Mouse (Mus musculus) CH12.LX (cell line): Measurements from ENCODE around the gene Ppm1j.

Source experiments
- BHLHE40 ChIP-seq: IDR thresholded peaks from 2 replicates; pipeline ENCODE4 v1.6.1; 2011; ENCODE audit warnings: mild to moderate bottlenecking, low read depth, low read length, improper control_type of control experiment
- CTCF ChIP-seq, 2 experiments: IDR thresholded peaks in 1 of 2; conservative IDR thresholded peaks in 1 of 2; 2 replicates each; pipeline ENCODE4 v1.5.1; 2011 to 2012; ENCODE audit warnings: low read depth in 2 of 2, low read length in 2 of 2, improper control_type of control experiment in 1 of 2, inconsistent platforms in 1 of 2, mild to moderate bottlenecking in 1 of 2, moderate library complexity in 1 of 2
- ELF1 ChIP-seq: IDR thresholded peaks from 2 replicates; pipeline ENCODE4 v1.6.1; 2014; ENCODE audit warnings: low read depth, mild to moderate bottlenecking, inconsistent platforms, low read length, improper control_type of control experiment
- GABPA ChIP-seq: IDR thresholded peaks from 2 replicates; pipeline ENCODE4 v1.6.1; 2012; ENCODE audit warnings: low read depth, low read length, improper control_type of control experiment, inconsistent platforms; ENCODE audit not compliant: insufficient replicate concordance
- HCFC1 ChIP-seq: IDR thresholded peaks from 2 replicates; pipeline ENCODE4 v1.6.1; 2012; ENCODE audit warnings: low read depth, mild to moderate bottlenecking, inconsistent platforms, low read length, improper control_type of control experiment
- MEF2A ChIP-seq: IDR thresholded peaks from 2 replicates; pipeline ENCODE4 v1.6.1; 2014; ENCODE audit warnings: low read depth, mild to moderate bottlenecking, inconsistent platforms, low read length, improper control_type of control experiment, borderline replicate concordance
- POLR2A ChIP-seq: IDR thresholded peaks from 2 replicates; pipeline ENCODE4 v1.6.1; 2011; ENCODE audit warnings: low read depth, mild to moderate bottlenecking, improper control_type of control experiment, low read length
- USF1 ChIP-seq: IDR thresholded peaks from 2 replicates; pipeline ENCODE4 v1.6.1; 2014; ENCODE audit warnings: low read depth, mild to moderate bottlenecking, inconsistent platforms, low read length, improper control_type of control experiment
- ZKSCAN1 ChIP-seq: IDR thresholded peaks from 2 replicates; pipeline ENCODE4 v1.6.1; 2012; ENCODE audit warnings: low read depth, inconsistent platforms, low read length, improper control_type of control experiment, borderline replicate concordance

- TF ChIP-seq HCFC1 (no peak), CTCF (conservative IDR thresholded peaks at IDR 0.05 in 1 of 2, IDR thresholded peaks at IDR 0.05 in 1 of 2; ENCODE audit: low read depth in 2 of 2, low read length in 2 of 2) (no peak), USF1 (no peak), BHLHE40 (no peak), POLR2A (no peak), ZKSCAN1 (no peak), MEF2A (no peak), GABPA (no peak), ELF1 (no peak)
These were observed 47.9 kb upstream of the Ppm1j start for GRCm38 (mm10) chr3:104732907-104733306.
